Mouse (Mus musculus): Measurements from ENCODE around the gene Tnfrsf25. TPM values are rescaled to one million over a fixed set of nuclear protein-coding genes. Genes with fewer than 3 reads are reported as not detected.
A peak's percentile ranks its signal among the peaks of the same experiment; 100 is the strongest.

Gene Tnfrsf25
- polyA plus RNA-seq, 1 experiment from 2014 or later = 0.21 TPM

GRCm38 (mm10) chr4:152095937-152096910 lies 19.5 kb upstream of the Tnfrsf25 start:
- ATAC-seq (replicated peaks; ENCODE audit: insufficient number of reproducible peaks, low FRiP score, low TSS enrichment, low read depth) = 0 out of 2 replicates have a peak, but pooled peaks have one; percentile 19
- Histone ChIP-seq H3K4me2 (ENCODE audit: low read depth, low read length) (no peak overlapping the region), H3K9me3 (replicated peaks; ENCODE audit: control insufficient read depth, low read length) (no peaks in the 10 kb centered on the region), H3K27ac (replicated peaks; ENCODE audit: low read depth, low read length) (0 out of 2 replicates have a peak overlapping the region, but pooled peaks have one; percentile 28), H3K4me1 (ENCODE audit: control insufficient read depth, insufficient read depth, low read length) (peaks cover 3% of the 10 kb centered on the region), H3K4me3 (ENCODE audit: low read depth, low read length) (peak overlapping the region; percentile 8; the same call in 1 of the 2 replicates), H3K36me3 (replicated peaks; ENCODE audit: control insufficient read depth, insufficient read depth, low read depth, low read length) (no peaks in the 10 kb centered on the region), H3K9ac (replicated peaks; ENCODE audit: low read length) (no peak overlapping the region; the same call in 1 of the 2 replicates), H3K27me3 (ENCODE audit: control insufficient read depth, insufficient read depth, low read length) (no peaks in the 10 kb centered on the region)
- peak; percentile 65 for DNase-seq (ENCODE audit: low spot score)
- 18% methylated on average over 27 of the region's 27 CpGs for WGBS

- Histone ChIP-seq H3K4me3 (ENCODE audit: low read depth, low read length) (peak overlapping the region; percentile 8; the same call in 1 of the 2 replicates), H3K9me3 (replicated peaks; ENCODE audit: control insufficient read depth, low read length) (no peaks in the 10 kb centered on the region), H3K4me2 (ENCODE audit: low read depth, low read length) (no peak overlapping the region), H3K27me3 (ENCODE audit: control insufficient read depth, insufficient read depth, low read length) (no peaks in the 10 kb centered on the region), H3K27ac (replicated peaks; ENCODE audit: low read depth, low read length) (0 out of 2 replicates have a peak overlapping the region, but pooled peaks have one; percentile 28), H3K36me3 (replicated peaks; ENCODE audit: control insufficient read depth, insufficient read depth, low read depth, low read length) (no peaks in the 10 kb centered on the region), H3K4me1 (ENCODE audit: control insufficient read depth, insufficient read depth, low read length) (peaks cover 6% of the 10 kb centered on the region), H3K9ac (replicated peaks; ENCODE audit: low read length) (no peak overlapping the region; the same call in 1 of the 2 replicates)
- peak; percentile 8; the same call in 1 of the 2 replicates for ATAC-seq (replicated peaks; ENCODE audit: insufficient number of reproducible peaks, low FRiP score, low TSS enrichment, low read depth)
- no peak for DNase-seq (ENCODE audit: low spot score)
- 39% methylated on average over 6 of the region's 6 CpGs for WGBS
These were observed 18.8 kb upstream of the Tnfrsf25 start for GRCm38 (mm10) chr4:152096927-152097326.

- DNase-seq (ENCODE audit: low spot score) (no peak), ATAC-seq (replicated peaks; ENCODE audit: insufficient number of reproducible peaks, low FRiP score, low TSS enrichment, low read depth) (no peak)
- Histone ChIP-seq H3K36me3 (replicated peaks; ENCODE audit: control insufficient read depth, insufficient read depth, low read depth, low read length) (no peaks in the 10 kb centered on the region), H3K27me3 (ENCODE audit: control insufficient read depth, insufficient read depth, low read length) (no peaks in the 10 kb centered on the region), H3K4me2 (ENCODE audit: low read depth, low read length) (no peak overlapping the region), H3K27ac (replicated peaks; ENCODE audit: low read depth, low read length) (no peak overlapping the region), H3K4me1 (ENCODE audit: control insufficient read depth, insufficient read depth, low read length) (peaks cover 6% of the 10 kb centered on the region), H3K9ac (replicated peaks; ENCODE audit: low read length) (no peak overlapping the region), H3K9me3 (replicated peaks; ENCODE audit: control insufficient read depth, low read length) (no peaks in the 10 kb centered on the region), H3K4me3 (ENCODE audit: low read depth, low read length) (no peak overlapping the region)
- 15% methylated on average over 11 of the region's 11 CpGs for WGBS
These were observed 17.6 kb upstream of the Tnfrsf25 start for GRCm38 (mm10) chr4:152097911-152098799.

GRCm38 (mm10) chr4:152100541-152100940 lies 15.2 kb upstream of the Tnfrsf25 start:
- no peaks in the 10 kb centered on the region for H3K9me3 ChIP-seq (replicated peaks; ENCODE audit: control insufficient read depth, low read length)
- H3K27ac ChIP-seq (replicated peaks; ENCODE audit: low read depth, low read length) = 0 out of 2 replicates have a peak overlapping the region, but pooled peaks have one; percentile 7
- H3K4me2 ChIP-seq (ENCODE audit: low read depth, low read length) = no peak overlapping the region
- DNase-seq (ENCODE audit: low spot score) (no peak), ATAC-seq (replicated peaks; ENCODE audit: insufficient number of reproducible peaks, low FRiP score, low TSS enrichment, low read depth) (no peak)
- peaks cover 6% of the 10 kb centered on the region for H3K4me1 ChIP-seq (ENCODE audit: control insufficient read depth, insufficient read depth, low read length)
- no peak overlapping the region for H3K4me3 ChIP-seq (ENCODE audit: low read depth, low read length)
- H3K36me3 ChIP-seq (replicated peaks; ENCODE audit: control insufficient read depth, insufficient read depth, low read depth, low read length) = no peaks in the 10 kb centered on the region
- no peaks in the 10 kb centered on the region for H3K27me3 ChIP-seq (ENCODE audit: control insufficient read depth, insufficient read depth, low read length)
- 75% methylated on average over 11 of the region's 11 CpGs for WGBS
- H3K9ac ChIP-seq (replicated peaks; ENCODE audit: low read length) = no peak overlapping the region; the same call in 1 of the 2 replicates

- Histone ChIP-seq H3K27ac (replicated peaks; ENCODE audit: low read depth, low read length) (0 out of 2 replicates have a peak overlapping the region, but pooled peaks have one; percentile 7), H3K27me3 (ENCODE audit: control insufficient read depth, insufficient read depth, low read length) (no peaks in the 10 kb centered on the region), H3K9ac (replicated peaks; ENCODE audit: low read length) (no peak overlapping the region; the same call in 1 of the 2 replicates), H3K4me3 (ENCODE audit: low read depth, low read length) (no peak overlapping the region), H3K36me3 (replicated peaks; ENCODE audit: control insufficient read depth, insufficient read depth, low read depth, low read length) (no peaks in the 10 kb centered on the region), H3K9me3 (replicated peaks; ENCODE audit: control insufficient read depth, low read length) (no peaks in the 10 kb centered on the region), H3K4me2 (ENCODE audit: low read depth, low read length) (no peak overlapping the region), H3K4me1 (ENCODE audit: control insufficient read depth, insufficient read depth, low read length) (peaks cover 6% of the 10 kb centered on the region)
- no peak for DNase-seq (ENCODE audit: low spot score)
- WGBS = 51% methylated on average over 7 of the region's 7 CpGs
- ATAC-seq (replicated peaks; ENCODE audit: insufficient number of reproducible peaks, low FRiP score, low TSS enrichment, low read depth) = no peak
These were observed 14.6 kb upstream of the Tnfrsf25 start for GRCm38 (mm10) chr4:152101081-152101653.

- Histone ChIP-seq H3K4me1 (ENCODE audit: control insufficient read depth, insufficient read depth, low read length) (peaks cover 6% of the 10 kb centered on the region; the same call in 1 of the 2 replicates), H3K4me2 (ENCODE audit: low read depth, low read length) (no peak overlapping the region), H3K9me3 (replicated peaks; ENCODE audit: control insufficient read depth, low read length) (no peaks in the 10 kb centered on the region), H3K9ac (replicated peaks; ENCODE audit: low read length) (no peak overlapping the region), H3K36me3 (replicated peaks; ENCODE audit: control insufficient read depth, insufficient read depth, low read depth, low read length) (no peaks in the 10 kb centered on the region), H3K27ac (replicated peaks; ENCODE audit: low read depth, low read length) (no peak overlapping the region), H3K27me3 (ENCODE audit: control insufficient read depth, insufficient read depth, low read length) (no peaks in the 10 kb centered on the region), H3K4me3 (ENCODE audit: low read depth, low read length) (no peak overlapping the region)
- DNase-seq (ENCODE audit: low spot score) (no peak), ATAC-seq (replicated peaks; ENCODE audit: insufficient number of reproducible peaks, low FRiP score, low TSS enrichment, low read depth) (no peak)
- WGBS = 91% methylated on average over 16 of the region's 16 CpGs
These were observed 13.8 kb upstream of the Tnfrsf25 start for GRCm38 (mm10) chr4:152101921-152102320.

GRCm38 (mm10) chr4:152103025-152103424 lies 12.7 kb upstream of the Tnfrsf25 start:
- ATAC-seq (replicated peaks; ENCODE audit: insufficient number of reproducible peaks, low FRiP score, low TSS enrichment, low read depth) (no peak), DNase-seq (ENCODE audit: low spot score) (peak; percentile 73)
- Histone ChIP-seq H3K4me3 (ENCODE audit: low read depth, low read length) (no peak overlapping the region), H3K9me3 (replicated peaks; ENCODE audit: control insufficient read depth, low read length) (no peaks in the 10 kb centered on the region), H3K36me3 (replicated peaks; ENCODE audit: control insufficient read depth, insufficient read depth, low read depth, low read length) (no peaks in the 10 kb centered on the region), H3K9ac (replicated peaks; ENCODE audit: low read length) (no peak overlapping the region), H3K27me3 (ENCODE audit: control insufficient read depth, insufficient read depth, low read length) (no peaks in the 10 kb centered on the region), H3K4me2 (ENCODE audit: low read depth, low read length) (no peak overlapping the region), H3K27ac (replicated peaks; ENCODE audit: low read depth, low read length) (no peak overlapping the region), H3K4me1 (ENCODE audit: control insufficient read depth, insufficient read depth, low read length) (peaks cover 10% of the 10 kb centered on the region)
- 43% methylated on average over 7 of the region's 7 CpGs for WGBS
